Mouse (Mus musculus) G1E (cell line): Measurements from ENCODE around the gene Scn2a.
"Not testable (repeated sequence)": the region's sequence is repeated elsewhere in the genome, so short reads cannot be mapped to it uniquely, and the experiment has no call there.

Experiments used
- CTCF ChIP-seq: IDR thresholded peaks from 2 replicates; pipeline ENCODE4 v1.5.1; 2012; ENCODE audit warnings: low read depth, low read length, inconsistent platforms, mixed read lengths
- TAL1 ChIP-seq: conservative IDR thresholded peaks from 2 replicates; pipeline ENCODE4 v1.6.1; 2012; ENCODE audit warnings: low read depth, low read length, inconsistent platforms, mixed read lengths

- not testable (repeated sequence) for TF ChIP-seq TAL1, CTCF
These were observed 190.6 kb downstream of the Scn2a start for GRCm38 (mm10) chr2:65811203-65811602.
